Mouse (Mus musculus) limb, embryonic 15.5 days (tissue): ENCODE data around the gene Fyn. TPM values are rescaled to one million over a fixed set of nuclear protein-coding genes. Genes with fewer than 3 reads are reported as not detected.

Experiments used
- ATAC-seq: fragments of 200-750 bp; cut with Nextera tagmentation; 2 replicates; pipeline ENCODE4 v1.8.0; 2017; ENCODE audit warnings: low read depth, moderate TSS enrichment; ENCODE audit not compliant: insufficient number of reproducible peaks, low FRiP score, low TSS enrichment
- H3K27ac ChIP-seq: fragments of 300-500 bp; sonication (generic); 2 replicates; pipeline ENCODE4 v1.5.1; 2015; ENCODE audit warnings: moderate library complexity, mild to moderate bottlenecking, inconsistent platforms
- H3K27me3 ChIP-seq: fragments of 300-500 bp; sonication (generic); 2 replicates; pipeline ENCODE4 v1.6.1; 2015; ENCODE audit warnings: inconsistent platforms
- H3K36me3 ChIP-seq: fragments of 300-500 bp; sonication (generic); 2 replicates; pipeline ENCODE4 v1.6.1; 2015; ENCODE audit warnings: inconsistent platforms
- H3K4me1 ChIP-seq: fragments of 300-500 bp; sonication (generic); 2 replicates; pipeline ENCODE4 v1.6.1; 2015; ENCODE audit warnings: inconsistent platforms
- H3K4me2 ChIP-seq: fragments of 300-500 bp; sonication (generic); 2 replicates; pipeline ENCODE4 v1.6.1; 2015; ENCODE audit warnings: mild to moderate bottlenecking, inconsistent platforms
- H3K4me3 ChIP-seq: fragments of 300-500 bp; sonication (generic); 2 replicates; pipeline ENCODE4 v1.5.1; 2015; ENCODE audit warnings: mild to moderate bottlenecking, inconsistent platforms
- H3K9ac ChIP-seq: fragments of 300-500 bp; sonication (generic); 2 replicates; pipeline ENCODE4 v1.6.1; 2015; ENCODE audit warnings: inconsistent platforms
- H3K9me3 ChIP-seq: fragments of 300-500 bp; sonication (generic); 2 replicates; pipeline ENCODE4 v1.6.1; 2016; ENCODE audit warnings: inconsistent platforms
- WGBS: fragments of 180-500 bp; shearing (Covaris S2); methylation state at CpG from one replicate; pipeline ENCODE4 v1.1.7; 2015; 5-methylcytosine and 5-hydroxymethylcytosine counted together
- polyA plus RNA-seq: library from polyadenylated mRNA; unstranded; fragments of >200 nt; fragmentation: Nextera tagmentation; extraction: Ambion mirVana; gene quantifications from 2 replicates; pipeline ENCODE4 v1.2.1, GENCODE M21; 2015

Gene Fyn
- polyA plus RNA-seq, 1 experiment from 2014 or later, result 38.6 TPM

- H3K4me2 ChIP-seq, result no peak overlapping the region
- no peak for ATAC-seq
- 72% methylated on average over 14 of the region's 14 CpGs for WGBS
Observed at GRCm38 (mm10) chr10:39432648-39433568, 64.3 kb downstream of the Fyn start.

GRCm38 (mm10) chr10:39433893-39434292, 65.2 kb downstream of the Fyn start:
- ATAC-seq, result no peak
- H3K27ac ChIP-seq, result no peak overlapping the region
- H3K4me3 ChIP-seq, result no peak overlapping the region
- H3K9me3 ChIP-seq, result no peaks in the 10 kb centered on the region
- H3K27me3 ChIP-seq, result no peaks in the 10 kb centered on the region
- no peaks in the 10 kb centered on the region for H3K36me3 ChIP-seq
- no peak overlapping the region for H3K9ac ChIP-seq
- H3K4me2 ChIP-seq, result no peak overlapping the region
- WGBS, result 87% methylated on average over 7 of the region's 7 CpGs
- H3K4me1 ChIP-seq, result peaks cover 20% of the 10 kb centered on the region; the same call in 1 of the 2 replicates

More at GRCm38 (mm10) chr10:39432648-39433568, 64.3 kb downstream of the Fyn start:
- H3K27me3 ChIP-seq, result no peaks in the 10 kb centered on the region
- no peak overlapping the region for H3K4me3 ChIP-seq
- H3K4me1 ChIP-seq, result peaks cover 12% of the 10 kb centered on the region; the same call in 1 of the 2 replicates
- H3K27ac ChIP-seq, result no peak overlapping the region
- no peaks in the 10 kb centered on the region for H3K36me3 ChIP-seq
- no peaks in the 10 kb centered on the region for H3K9me3 ChIP-seq
- H3K9ac ChIP-seq, result no peak overlapping the region

GRCm38 (mm10) chr10:39434758-39435448, 66.2 kb downstream of the Fyn start:
- H3K27ac ChIP-seq, result no peak overlapping the region
- H3K27me3 ChIP-seq, result no peaks in the 10 kb centered on the region
- H3K9me3 ChIP-seq, result no peaks in the 10 kb centered on the region
- H3K4me3 ChIP-seq, result no peak overlapping the region
- no peak overlapping the region for H3K9ac ChIP-seq
- no peaks in the 10 kb centered on the region for H3K36me3 ChIP-seq
- H3K4me1 ChIP-seq, result peaks cover 22% of the 10 kb centered on the region
- WGBS, result 52% methylated on average over 8 of the region's 8 CpGs
- H3K4me2 ChIP-seq, result no peak overlapping the region
- no peak for ATAC-seq

GRCm38 (mm10) chr10:39438905-39439304, 70.2 kb downstream of the Fyn start:
- H3K4me2 ChIP-seq, result no peak overlapping the region
- no peak overlapping the region for H3K27ac ChIP-seq
- no peak overlapping the region for H3K4me3 ChIP-seq
- no peak for ATAC-seq
- WGBS, result 38% methylated on average over 5 of the region's 5 CpGs
- no peaks in the 10 kb centered on the region for H3K27me3 ChIP-seq
- H3K36me3 ChIP-seq, result no peaks in the 10 kb centered on the region
- no peaks in the 10 kb centered on the region for H3K9me3 ChIP-seq
- no peak overlapping the region for H3K9ac ChIP-seq
- H3K4me1 ChIP-seq, result peaks cover 22% of the 10 kb centered on the region

- 69% methylated on average over 9 of the region's 9 CpGs for WGBS
- Histone ChIP-seq H3K27me3 (no peaks in the 10 kb centered on the region), H3K27ac (no peak overlapping the region), H3K4me2 (no peak overlapping the region), H3K9me3 (no peaks in the 10 kb centered on the region), H3K4me1 (peaks cover 14% of the 10 kb centered on the region), H3K4me3 (no peak overlapping the region), H3K36me3 (no peaks in the 10 kb centered on the region), H3K9ac (no peak overlapping the region)
- no peak for ATAC-seq
Observed at GRCm38 (mm10) chr10:39440506-39440905, 71.9 kb downstream of the Fyn start.

GRCm38 (mm10) chr10:39441636-39442035, 73.0 kb downstream of the Fyn start:
- no peak overlapping the region for H3K9ac ChIP-seq
- H3K4me2 ChIP-seq, result no peak overlapping the region
- no peaks in the 10 kb centered on the region for H3K9me3 ChIP-seq
- no peak for ATAC-seq
- H3K4me1 ChIP-seq, result peaks cover 14% of the 10 kb centered on the region
- no peaks in the 10 kb centered on the region for H3K36me3 ChIP-seq
- H3K27me3 ChIP-seq, result no peaks in the 10 kb centered on the region
- H3K4me3 ChIP-seq, result no peak overlapping the region
- no peak overlapping the region for H3K27ac ChIP-seq

GRCm38 (mm10) chr10:39443122-39443521, 74.5 kb downstream of the Fyn start:
- Histone ChIP-seq H3K27me3 (no peaks in the 10 kb centered on the region), H3K4me2 (no peak overlapping the region), H3K27ac (no peak overlapping the region), H3K4me1 (peaks cover 15% of the 10 kb centered on the region), H3K4me3 (no peak overlapping the region), H3K9ac (no peak overlapping the region), H3K36me3 (no peaks in the 10 kb centered on the region), H3K9me3 (no peaks in the 10 kb centered on the region)
- 43% methylated on average over 2 of the region's 2 CpGs for WGBS
- ATAC-seq, result no peak

GRCm38 (mm10) chr10:39443947-39444346, 75.3 kb downstream of the Fyn start:
- H3K4me1 ChIP-seq, result peaks cover 9% of the 10 kb centered on the region
- no peak for ATAC-seq
- H3K9ac ChIP-seq, result no peak overlapping the region
- no peaks in the 10 kb centered on the region for H3K36me3 ChIP-seq
- no peaks in the 10 kb centered on the region for H3K9me3 ChIP-seq
- H3K4me2 ChIP-seq, result no peak overlapping the region
- no peak overlapping the region for H3K27ac ChIP-seq
- H3K4me3 ChIP-seq, result no peak overlapping the region
- no peaks in the 10 kb centered on the region for H3K27me3 ChIP-seq

- no peak overlapping the region for H3K4me2 ChIP-seq
- H3K4me1 ChIP-seq, result peaks cover 21% of the 10 kb centered on the region
- no peak overlapping the region for H3K9ac ChIP-seq
- WGBS, result 79% methylated on average over 11 of the region's 11 CpGs
- no peaks in the 10 kb centered on the region for H3K36me3 ChIP-seq
- no peak overlapping the region for H3K4me3 ChIP-seq
- no peaks in the 10 kb centered on the region for H3K9me3 ChIP-seq
- no peak for ATAC-seq
- no peak overlapping the region for H3K27ac ChIP-seq
- H3K27me3 ChIP-seq, result no peaks in the 10 kb centered on the region
Observed at GRCm38 (mm10) chr10:39445870-39446269, 77.2 kb downstream of the Fyn start.

GRCm38 (mm10) chr10:39446706-39447105, 78.1 kb downstream of the Fyn start:
- Histone ChIP-seq H3K9ac (no peak overlapping the region), H3K4me1 (peaks cover 24% of the 10 kb centered on the region), H3K4me2 (no peak overlapping the region), H3K4me3 (no peak overlapping the region), H3K27me3 (no peaks in the 10 kb centered on the region), H3K27ac (no peak overlapping the region), H3K9me3 (no peaks in the 10 kb centered on the region), H3K36me3 (no peaks in the 10 kb centered on the region)
- no peak for ATAC-seq
- WGBS, result 93% methylated on average over 5 of the region's 5 CpGs

- Histone ChIP-seq H3K9ac (no peak overlapping the region), H3K27ac (peak overlapping the region; percentile 17; the same call in 1 of the 2 replicates), H3K27me3 (no peaks in the 10 kb centered on the region), H3K36me3 (no peaks in the 10 kb centered on the region), H3K4me3 (no peak overlapping the region), H3K4me2 (no peak overlapping the region), H3K9me3 (no peaks in the 10 kb centered on the region), H3K4me1 (peaks cover 24% of the 10 kb centered on the region)
- ATAC-seq, result no peak
- WGBS, result 42% methylated on average over 4 of the region's 4 CpGs
Observed at GRCm38 (mm10) chr10:39449179-39449578, 80.5 kb downstream of the Fyn start.

- H3K9ac ChIP-seq, result no peak overlapping the region
- no peak overlapping the region for H3K4me3 ChIP-seq
- peaks cover 24% of the 10 kb centered on the region for H3K4me1 ChIP-seq
- no peak for ATAC-seq
- peak overlapping the region; percentile 61 for H3K27ac ChIP-seq
- H3K4me2 ChIP-seq, result no peak overlapping the region
- H3K9me3 ChIP-seq, result no peaks in the 10 kb centered on the region
- no peaks in the 10 kb centered on the region for H3K27me3 ChIP-seq
- WGBS, result 72% methylated on average over 8 of the region's 8 CpGs
- no peaks in the 10 kb centered on the region for H3K36me3 ChIP-seq
Observed at GRCm38 (mm10) chr10:39450356-39450755, 81.7 kb downstream of the Fyn start.
